Mouse (Mus musculus) G1E (cell line): ENCODE results near the gene Dusp14.

Experiments used
- CTCF ChIP-seq: IDR thresholded peaks from 2 replicates; pipeline ENCODE4 v1.5.1; 2012; ENCODE audit warnings: low read depth, low read length, inconsistent platforms, mixed read lengths
- GATA1 ChIP-seq: IDR thresholded peaks from 2 replicates; pipeline ENCODE4 v1.6.1; 2012; ENCODE audit warnings: borderline replicate concordance, low read length, inconsistent platforms, mixed read lengths
- GATA2 ChIP-seq: IDR thresholded peaks from 2 replicates; pipeline ENCODE4 v1.6.1; 2012; ENCODE audit warnings: low read depth, low read length, inconsistent platforms, borderline replicate concordance
- POLR2AphosphoS5 ChIP-seq: IDR thresholded peaks from 2 replicates; pipeline ENCODE4 v1.6.1; 2012; ENCODE audit warnings: low read depth, low read length, inconsistent platforms; ENCODE audit not compliant: insufficient replicate concordance
- TAL1 ChIP-seq: conservative IDR thresholded peaks from 2 replicates; pipeline ENCODE4 v1.6.1; 2012; ENCODE audit warnings: low read depth, low read length, inconsistent platforms, mixed read lengths

GRCm38 (mm10) chr11:84095084-84095483, 26.0 kb upstream of the Dusp14 start:
- TF ChIP-seq CTCF (no peak), TAL1 (no peak), GATA1 (no peak), GATA2 (no peak), POLR2AphosphoS5 (no peak)
